Mouse (Mus musculus): ENCODE data around the gene Gnl1.
"Not testable (repeated sequence)": the region's sequence is repeated elsewhere in the genome, so short reads cannot be mapped to it uniquely, and the experiment has no call there.

Gnl1 gene

GRCm38 (mm10) chr17:35979401-35980362 is at the start of gene Gnl1, which contains the start of gene Prr3:
Gene Gnl1 (plus strand): TSS chr17:35979851.
Gene Prr3 (minus strand): TSS chr17:35980236.
- peak; percentile 90 to 96 for DNase-seq (ENCODE audit: low spot score in 2 of 2)

- DNase-seq (ENCODE audit: low spot score in 2 of 2), result no peak
These were observed 49.0 kb upstream of the Gnl1 start for GRCm38 (mm10) chr17:35930627-35931026.

GRCm38 (mm10) chr17:35932608-35933007 is 47.0 kb upstream of the Gnl1 start:
- no peak for DNase-seq (ENCODE audit: low spot score in 2 of 2)

GRCm38 (mm10) chr17:35935763-35936162 is 43.9 kb upstream of the Gnl1 start:
- not testable (repeated sequence) for DNase-seq (ENCODE audit: low spot score in 2 of 2)

- DNase-seq (ENCODE audit: low spot score in 2 of 2), result peak; percentile 45 to 47
These were observed 41.8 kb upstream of the Gnl1 start for GRCm38 (mm10) chr17:35937700-35938348.

- no peak for DNase-seq (ENCODE audit: low spot score in 2 of 2)
These were observed 40.5 kb upstream of the Gnl1 start for GRCm38 (mm10) chr17:35939108-35939507.

GRCm38 (mm10) chr17:35939941-35940340 is 39.7 kb upstream of the Gnl1 start:
- no peak for DNase-seq (ENCODE audit: low spot score in 2 of 2)

GRCm38 (mm10) chr17:35950946-35951345 is 28.7 kb upstream of the Gnl1 start:
- DNase-seq (ENCODE audit: low spot score in 2 of 2), result not testable (repeated sequence)

- not testable (repeated sequence) for DNase-seq (ENCODE audit: low spot score in 2 of 2)
These were observed 27.1 kb upstream of the Gnl1 start for GRCm38 (mm10) chr17:35952559-35952958.

GRCm38 (mm10) chr17:35954665-35955064 is 25.0 kb upstream of the Gnl1 start:
- no peak for DNase-seq (ENCODE audit: low spot score in 2 of 2)

GRCm38 (mm10) chr17:35958533-35959223 is 21.0 kb upstream of the Gnl1 start:
- DNase-seq (ENCODE audit: low spot score in 2 of 2), result no peak

- no peak for DNase-seq (ENCODE audit: low spot score in 2 of 2)
These were observed 16.4 kb upstream of the Gnl1 start for GRCm38 (mm10) chr17:35963279-35963678.

GRCm38 (mm10) chr17:35967621-35968020 is 12.0 kb upstream of the Gnl1 start:
- no peak for DNase-seq (ENCODE audit: low spot score in 2 of 2)

- DNase-seq (ENCODE audit: low spot score in 2 of 2), result peak; percentile 98 to 99
These were observed 9.9 kb upstream of the Gnl1 start, which contains the start of gene Abcf1 for GRCm38 (mm10) chr17:35969418-35970389. Gene Abcf1 (minus strand): TSS chr17:35969761.

- DNase-seq (ENCODE audit: low spot score in 2 of 2), result no peak
These were observed 7.5 kb upstream of the Gnl1 start for GRCm38 (mm10) chr17:35972131-35972530.

GRCm38 (mm10) chr17:35978811-35979400 is 745 bp upstream of the Gnl1 start:
- DNase-seq (ENCODE audit: low spot score in 2 of 2), result peak in 1 of 2 experiments; percentile 84

- peak; percentile 37 to 58 for DNase-seq (ENCODE audit: low spot score in 2 of 2)
These were observed 708 bp downstream of the Gnl1 start for GRCm38 (mm10) chr17:35980363-35980754.

GRCm38 (mm10) chr17:35981776-35982175 is 2.1 kb downstream of the Gnl1 start:
- DNase-seq (ENCODE audit: low spot score in 2 of 2), result no peak

- DNase-seq (ENCODE audit: low spot score in 2 of 2), result no peak
These were observed 12.1 kb downstream of the Gnl1 start for GRCm38 (mm10) chr17:35991781-35992180.

- peak; percentile 76 to 84 for DNase-seq (ENCODE audit: low spot score in 2 of 2)
These were observed 14.0 kb downstream of the Gnl1 start for GRCm38 (mm10) chr17:35993675-35994074.

Measured in right cerebral cortex, adult 2 months (tissue).